Mouse (Mus musculus): ENCODE results near the gene Ndufa7.

Gene Ndufa7

DNA sequence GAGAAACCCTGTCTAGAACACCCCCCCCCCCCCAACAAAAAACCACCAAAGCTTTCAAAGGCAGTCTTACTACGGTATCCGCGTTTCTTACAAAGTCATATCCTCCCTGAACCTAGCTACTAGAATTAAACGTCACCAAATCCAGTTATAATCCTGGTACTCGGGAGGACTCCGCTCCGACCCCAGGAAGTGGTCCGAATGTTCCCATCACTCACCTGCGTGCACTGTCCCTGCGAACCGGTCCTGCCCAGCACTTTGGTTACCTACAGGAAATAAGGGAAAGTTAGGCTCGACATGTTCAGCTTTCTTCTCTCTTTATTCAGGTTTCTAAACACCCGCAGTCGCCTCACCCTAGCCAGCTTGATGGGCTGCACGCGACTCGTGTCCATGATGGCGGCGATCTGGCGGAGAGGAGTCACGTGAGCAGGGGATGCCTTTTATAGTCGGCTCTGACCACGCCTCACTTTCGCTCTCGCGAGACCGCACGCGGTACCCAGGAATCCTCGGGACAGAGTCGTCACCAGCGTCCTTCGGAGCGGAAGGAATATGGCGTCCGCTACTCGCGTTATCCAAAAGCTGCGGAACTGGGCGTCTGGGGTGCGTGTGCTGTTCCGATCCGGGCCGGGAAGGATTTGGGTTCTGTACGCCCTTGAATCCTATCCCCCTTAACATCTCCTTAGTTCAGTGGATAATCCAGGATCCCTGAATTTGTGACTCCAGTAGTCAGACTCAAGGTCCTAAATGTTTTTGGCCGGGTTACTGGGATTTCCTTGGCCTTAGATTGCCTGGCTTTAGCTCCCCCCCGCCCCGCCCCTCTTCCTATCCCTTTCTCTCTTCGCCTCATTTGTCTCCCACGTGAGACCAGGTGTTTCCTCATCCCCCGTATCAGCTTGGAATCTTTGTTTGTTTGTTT, at the start of gene Ndufa7, which contains the start of gene Rps28:
Ndufa7 (plus strand) TSS at position 489 of the 913 bp plus-strand sequence.
Rps28 (minus strand) TSS at position 479 of the 913 bp plus-strand sequence.
- DNase-seq, result peak; percentile 98

DNA sequence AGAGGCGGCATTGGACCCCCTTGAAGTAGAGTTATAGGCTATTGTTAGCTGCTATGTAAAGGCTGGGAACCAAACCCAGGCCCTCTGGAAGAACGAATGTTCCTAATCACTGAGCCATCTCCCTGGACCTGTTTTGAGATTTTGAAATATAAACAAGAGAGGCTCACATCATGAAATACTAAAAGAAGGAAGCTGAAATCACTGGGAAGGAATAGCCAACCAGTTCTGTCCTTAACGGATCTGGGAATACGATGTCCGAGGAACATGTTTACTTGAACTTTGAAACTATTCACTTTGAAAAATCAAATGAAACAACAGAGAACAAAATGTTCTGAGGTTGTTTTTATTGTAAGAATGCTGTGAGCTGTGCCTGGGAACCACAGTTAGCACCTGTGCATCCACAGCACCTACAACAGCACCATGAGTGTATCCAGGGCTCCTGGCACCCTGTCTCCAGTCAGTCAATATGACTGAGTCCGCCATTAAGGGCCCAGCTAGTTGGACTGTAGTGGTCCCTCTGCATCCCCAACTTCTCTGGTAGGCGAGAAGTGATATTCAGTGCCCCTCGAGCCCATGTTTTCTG, 49.7 kb upstream of the Ndufa7 start:
- no peak for DNase-seq

DNA sequence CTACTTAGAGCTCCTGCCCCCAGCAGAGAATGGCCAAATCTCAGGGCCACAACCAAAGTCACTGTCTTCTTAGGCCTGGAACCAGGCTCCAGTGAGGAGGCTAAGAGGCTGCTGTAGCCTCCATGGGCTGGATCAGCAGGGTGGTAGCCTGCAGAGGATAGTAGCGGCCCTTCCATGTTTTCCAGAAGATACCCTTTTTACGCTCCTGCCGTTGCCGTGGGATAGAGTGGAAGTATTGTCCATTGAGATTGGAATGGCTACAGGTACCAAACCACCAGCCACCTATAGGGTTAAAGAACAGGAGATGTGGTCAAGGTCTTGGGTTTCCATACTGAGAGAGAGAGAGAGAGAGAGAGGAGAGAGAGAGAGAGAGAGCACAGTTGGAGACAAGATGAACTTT, 49.1 kb upstream of the Ndufa7 start:
- no peak for DNase-seq

DNA sequence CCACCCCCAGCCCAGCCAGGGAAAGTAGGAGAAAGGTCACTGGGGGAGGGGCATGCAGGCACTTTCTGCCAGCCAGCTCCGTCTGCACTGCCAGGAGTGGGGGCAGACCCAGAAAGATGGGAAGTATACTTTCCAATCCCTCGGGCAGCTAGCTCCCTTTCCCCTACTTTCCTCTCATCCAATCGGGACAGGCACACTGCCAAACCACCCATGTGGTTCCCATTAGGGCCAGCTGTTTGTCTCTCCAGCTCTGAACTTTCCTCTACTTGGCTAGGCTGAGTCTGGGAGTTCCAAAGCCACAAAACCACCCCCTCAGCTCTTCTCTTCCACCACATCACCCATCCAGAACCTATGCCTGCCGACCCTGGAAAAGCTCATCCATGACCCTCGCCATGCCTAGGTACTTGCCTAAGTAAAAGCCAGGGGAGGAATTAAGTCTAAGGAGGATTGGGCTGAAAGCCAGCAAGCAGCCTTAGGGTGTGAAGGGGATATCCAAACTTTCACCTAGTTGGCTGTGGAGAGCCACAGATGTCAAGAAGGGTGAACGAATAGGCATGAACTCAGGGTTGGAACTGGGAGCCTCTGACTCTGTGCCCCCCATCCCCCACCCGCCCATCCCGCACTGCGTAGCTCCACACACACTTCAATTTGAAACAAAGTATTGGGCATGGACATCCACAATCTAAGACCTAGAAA, 45.0 kb upstream of the Ndufa7 start:
- DNase-seq, result peak; percentile 98

DNA sequence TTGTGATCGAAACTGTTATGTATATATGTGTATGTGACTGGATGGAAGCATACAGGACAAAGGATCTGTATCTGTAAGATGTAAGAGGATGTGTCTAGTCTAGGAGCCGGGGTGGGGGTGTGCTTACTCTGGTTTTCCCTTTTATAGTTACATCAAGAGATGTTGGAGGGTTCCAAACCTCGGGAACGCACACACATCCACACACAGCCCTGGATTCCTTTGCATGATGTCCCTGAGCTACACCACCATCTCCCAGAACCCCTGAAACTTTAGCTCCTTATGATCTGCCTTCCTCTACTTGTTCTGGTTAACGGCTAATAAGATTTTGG, 44.4 kb upstream of the Ndufa7 start:
- no peak for DNase-seq

DNA sequence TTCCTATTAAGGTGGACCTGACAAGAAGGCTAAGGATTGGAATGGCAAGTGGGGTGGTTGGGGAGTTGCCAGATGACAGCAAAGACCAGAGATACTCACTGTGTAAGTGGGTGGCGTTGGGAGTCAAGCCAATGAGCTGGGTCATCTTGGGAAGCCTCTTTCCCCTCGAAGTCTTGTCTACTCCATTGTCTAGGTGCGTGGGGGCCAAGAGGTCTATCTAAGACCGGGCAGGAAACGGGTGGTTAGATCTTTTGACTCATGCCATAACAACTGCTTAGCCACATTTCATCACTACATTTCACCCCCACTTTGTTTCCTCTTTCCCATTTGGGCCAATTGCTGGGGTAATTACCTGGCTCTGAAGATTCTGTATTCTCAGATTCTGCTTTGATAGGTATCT, 43.9 kb upstream of the Ndufa7 start:
- DNase-seq, result peak; percentile 55

DNA sequence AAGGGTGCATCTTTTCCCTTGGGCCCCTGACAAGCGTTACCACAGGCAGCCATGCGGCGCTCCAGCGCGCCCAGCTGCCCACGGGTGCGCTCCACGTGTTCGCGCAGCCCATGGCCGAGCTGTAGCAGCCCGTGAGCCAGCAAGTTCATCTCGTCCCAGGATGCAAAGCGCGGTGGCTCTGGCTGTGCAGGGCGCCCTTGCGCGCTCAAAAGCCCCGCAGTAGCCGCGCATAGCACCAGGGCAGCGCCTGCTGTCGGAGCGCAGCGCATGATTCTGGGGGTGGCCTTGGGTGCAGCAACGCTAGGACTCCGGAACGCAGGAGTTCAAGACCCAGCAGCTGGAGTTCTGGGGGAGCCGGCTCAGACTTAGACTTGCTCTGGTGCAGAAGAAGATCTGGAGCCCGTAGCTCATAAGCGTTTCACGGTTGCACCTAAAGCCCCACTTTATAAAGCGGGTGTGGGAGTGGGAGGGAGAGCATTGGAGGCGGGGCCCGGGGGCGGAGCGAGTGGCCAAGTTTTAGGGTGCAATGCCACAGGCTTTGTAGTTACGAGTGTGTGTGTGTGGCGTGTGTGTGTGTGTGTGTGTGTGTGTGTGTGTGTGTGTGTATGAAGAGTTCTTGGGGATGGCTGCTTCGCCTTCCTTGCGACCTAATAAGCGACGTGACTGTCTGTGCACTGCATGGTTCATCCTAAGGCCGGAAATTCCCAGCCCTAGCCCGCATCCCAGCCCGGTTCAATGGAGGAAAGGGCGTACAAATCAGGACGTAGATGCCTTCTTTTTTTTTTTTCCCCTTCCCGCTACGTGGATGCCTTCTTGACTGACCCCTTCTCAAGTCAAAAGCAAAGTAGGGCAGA, 43.0 kb upstream of the Ndufa7 start, which contains the start of gene Angptl4:
Angptl4 (minus strand) TSS at position 707 of the 854 bp plus-strand sequence.
- peak; percentile 84 for DNase-seq

DNA sequence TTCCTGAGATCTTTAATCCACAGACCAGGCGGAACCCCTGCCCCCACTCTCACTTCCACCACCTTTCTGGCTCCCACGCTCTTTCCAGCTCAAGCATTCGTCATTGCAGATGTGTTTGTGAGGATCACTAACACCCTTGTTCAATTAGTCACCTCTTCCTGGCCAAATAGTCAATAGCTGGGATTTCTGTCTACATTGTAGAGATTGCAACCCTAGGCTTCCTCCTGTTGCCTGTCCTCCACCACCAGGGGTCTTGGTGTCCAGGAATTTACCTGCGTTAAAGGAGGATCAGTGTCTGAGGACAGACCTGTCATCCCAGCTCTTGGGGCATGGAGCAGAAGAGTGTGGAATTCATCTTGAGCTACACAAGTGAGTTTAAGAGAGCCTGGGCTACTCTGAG, 42.3 kb upstream of the Ndufa7 start:
- no peak for DNase-seq

DNA sequence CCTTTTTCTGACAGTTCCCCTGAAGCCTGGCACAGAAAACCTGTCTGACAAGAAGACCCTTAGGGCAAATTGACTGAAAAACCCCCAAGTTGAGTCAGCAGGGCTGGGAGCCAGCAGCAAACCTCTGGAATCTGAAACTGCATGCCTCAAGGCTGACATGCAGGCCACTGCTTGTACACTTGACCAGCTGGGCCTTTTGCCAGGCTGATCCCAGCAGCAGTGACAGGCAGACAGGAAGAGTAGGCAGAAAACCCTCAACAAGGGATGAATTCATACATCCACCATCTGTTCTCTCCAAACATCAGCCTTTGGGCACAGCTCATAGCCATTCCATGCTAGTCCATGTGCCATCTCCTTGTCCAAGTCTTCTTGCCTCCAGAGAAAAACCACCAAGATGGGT, 41.0 kb upstream of the Ndufa7 start:
- DNase-seq, result peak; percentile 94

DNA sequence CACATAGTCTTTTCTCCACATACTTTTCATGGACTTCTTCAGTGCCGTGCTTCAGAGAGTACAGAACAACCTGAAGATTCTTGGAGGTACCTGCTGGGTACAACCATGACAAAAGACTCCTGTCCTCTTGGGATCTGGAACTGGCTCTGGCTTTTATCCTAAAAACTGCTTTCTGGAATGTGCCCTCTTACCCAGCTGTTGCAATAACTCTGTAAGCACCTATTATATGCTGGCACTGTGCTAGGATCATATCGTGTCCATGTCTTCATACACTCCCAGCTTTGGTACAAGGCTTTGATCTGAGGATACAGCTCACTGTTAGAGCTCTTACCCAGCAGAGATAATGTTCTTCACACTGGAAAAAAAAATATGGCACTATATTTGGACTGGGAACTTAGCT, 39.4 kb upstream of the Ndufa7 start:
- DNase-seq, result no peak

DNA sequence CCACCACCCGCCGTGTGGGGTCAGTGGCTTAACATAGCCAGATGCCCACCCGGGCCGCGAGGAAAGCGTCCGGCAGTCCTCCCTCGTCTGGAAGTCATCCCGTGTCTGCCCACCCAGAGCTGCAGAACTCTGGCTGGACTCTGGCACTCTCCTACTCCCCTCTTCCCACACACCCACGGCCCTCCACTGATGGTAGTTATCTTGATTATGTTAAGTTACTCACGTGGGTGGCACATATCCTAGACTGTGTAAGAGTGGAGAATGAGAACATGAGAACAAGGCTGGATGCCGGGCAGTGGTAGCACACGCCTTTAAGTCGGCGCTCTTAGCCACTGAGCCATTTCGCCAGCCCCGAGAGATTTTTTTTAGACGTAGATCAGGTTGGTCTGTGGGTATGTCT, 38.0 kb upstream of the Ndufa7 start:
- DNase-seq, result no peak

DNA sequence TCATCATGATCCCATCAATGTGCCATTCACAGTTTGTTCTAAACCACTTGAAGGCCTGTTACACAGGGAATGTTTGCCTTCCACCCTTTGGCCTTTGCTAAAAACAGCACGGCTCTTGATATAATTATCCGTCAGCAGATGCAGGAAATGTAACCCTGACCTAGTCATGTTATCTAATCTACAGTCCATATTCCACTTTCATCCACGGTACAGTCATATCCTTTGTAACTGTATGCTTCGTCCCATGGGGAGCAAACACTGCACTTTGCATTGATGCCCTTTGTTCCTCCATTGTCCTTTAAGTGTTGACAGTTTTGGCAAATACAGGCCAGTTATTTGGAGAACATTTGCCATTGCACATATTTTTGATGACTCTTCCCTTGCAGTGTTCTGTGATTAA, 35.6 kb upstream of the Ndufa7 start:
- DNase-seq, result no peak

DNA sequence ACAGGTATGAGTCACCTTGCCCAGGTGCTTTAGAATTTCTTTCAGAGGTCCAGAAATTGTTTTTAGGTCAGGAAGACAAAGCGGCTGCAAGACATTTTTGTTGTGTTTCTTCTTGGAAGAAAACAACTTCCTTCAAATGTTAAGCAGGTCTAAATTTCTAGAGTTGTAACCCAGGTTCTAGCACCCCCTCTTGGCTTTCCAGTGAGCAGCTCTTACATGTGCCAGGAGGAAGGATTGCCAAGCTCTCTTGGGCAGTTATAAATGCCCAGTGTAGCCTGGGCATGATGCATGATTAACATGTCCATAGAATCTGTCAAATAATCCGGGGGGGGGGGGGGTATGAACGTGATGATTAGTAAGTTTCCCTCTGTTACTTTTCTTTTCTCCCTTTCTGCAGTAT, 26.1 kb upstream of the Ndufa7 start:
- DNase-seq, result peak; percentile 58

DNA sequence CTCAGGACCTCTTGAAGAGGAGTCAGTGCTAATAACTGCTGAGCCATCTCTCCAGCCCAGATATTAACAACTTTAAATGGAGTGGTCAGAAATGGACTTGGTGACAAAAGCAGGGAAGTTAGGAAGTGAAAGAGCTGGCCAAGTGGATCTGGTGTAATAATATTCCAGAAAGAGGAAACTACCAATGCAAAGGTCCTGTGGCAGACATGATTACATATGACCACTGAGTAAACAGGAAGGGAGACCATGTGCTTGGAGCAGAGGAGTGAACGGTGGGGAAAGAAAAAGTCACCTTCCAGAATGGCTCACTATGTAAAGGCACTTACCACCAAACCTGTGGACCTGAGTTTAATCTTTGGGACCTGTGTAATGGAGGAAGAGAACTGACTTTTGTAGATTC, 25.1 kb upstream of the Ndufa7 start:
- no peak for DNase-seq

DNA sequence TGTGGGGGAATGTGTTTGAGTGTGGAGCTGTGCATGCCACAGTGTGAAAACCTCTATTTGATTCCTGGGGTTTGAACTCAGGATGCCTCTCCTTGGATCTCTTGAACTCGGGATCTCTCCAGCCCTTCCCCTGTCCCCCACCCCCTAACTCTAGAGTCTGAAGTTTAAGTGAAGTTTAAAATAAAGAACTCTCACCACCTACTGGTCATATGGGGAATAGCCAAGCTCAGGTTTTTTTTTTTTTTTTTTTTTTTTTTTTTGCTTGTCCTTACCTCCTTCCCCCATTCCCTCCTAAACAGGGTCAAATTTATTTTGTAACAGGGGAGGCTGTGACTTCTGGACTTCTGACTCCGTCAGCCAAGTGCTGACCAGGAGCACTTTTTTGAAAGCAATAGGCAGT, 22.2 kb upstream of the Ndufa7 start:
- no peak for DNase-seq

DNA sequence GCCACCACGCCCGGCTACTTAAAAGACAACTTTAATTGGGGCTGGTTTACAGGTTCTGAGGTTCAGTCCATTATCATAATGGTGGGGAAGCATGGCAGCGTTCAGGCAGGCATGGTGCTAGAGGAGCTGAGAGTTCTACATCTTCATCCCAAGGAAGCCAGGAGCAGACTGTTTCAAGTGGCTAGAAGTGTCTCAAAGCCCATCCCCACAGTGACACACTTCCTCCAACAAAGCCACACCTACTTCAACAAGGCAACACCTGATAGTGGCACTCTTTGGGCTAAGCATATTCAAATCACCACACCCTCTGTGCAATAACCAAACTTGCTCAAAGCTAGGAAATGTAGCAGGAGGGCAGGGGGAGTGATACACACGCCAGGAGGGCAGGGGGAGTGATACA, 20.2 kb upstream of the Ndufa7 start:
- DNase-seq, result no peak

DNA sequence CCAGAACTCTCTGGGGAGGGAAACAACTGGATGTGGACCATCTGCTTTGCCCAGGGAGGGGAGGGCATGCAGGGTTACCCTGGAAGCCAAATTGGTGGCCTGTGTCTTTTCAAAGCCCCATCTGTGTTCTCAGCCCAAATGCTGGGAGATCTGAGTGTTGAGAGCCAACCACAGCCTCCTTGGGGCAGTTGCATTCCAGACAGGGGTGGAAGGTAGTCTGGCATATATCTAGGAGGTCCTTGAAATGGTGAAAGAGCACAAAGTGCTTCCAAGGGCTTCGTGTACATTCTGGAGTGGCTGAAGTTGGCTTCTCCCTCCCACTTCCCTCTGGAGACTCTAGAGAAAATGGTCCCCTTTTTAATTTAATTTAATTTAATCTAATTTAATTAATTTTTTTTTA, 19.6 kb upstream of the Ndufa7 start:
- no peak for DNase-seq

DNA sequence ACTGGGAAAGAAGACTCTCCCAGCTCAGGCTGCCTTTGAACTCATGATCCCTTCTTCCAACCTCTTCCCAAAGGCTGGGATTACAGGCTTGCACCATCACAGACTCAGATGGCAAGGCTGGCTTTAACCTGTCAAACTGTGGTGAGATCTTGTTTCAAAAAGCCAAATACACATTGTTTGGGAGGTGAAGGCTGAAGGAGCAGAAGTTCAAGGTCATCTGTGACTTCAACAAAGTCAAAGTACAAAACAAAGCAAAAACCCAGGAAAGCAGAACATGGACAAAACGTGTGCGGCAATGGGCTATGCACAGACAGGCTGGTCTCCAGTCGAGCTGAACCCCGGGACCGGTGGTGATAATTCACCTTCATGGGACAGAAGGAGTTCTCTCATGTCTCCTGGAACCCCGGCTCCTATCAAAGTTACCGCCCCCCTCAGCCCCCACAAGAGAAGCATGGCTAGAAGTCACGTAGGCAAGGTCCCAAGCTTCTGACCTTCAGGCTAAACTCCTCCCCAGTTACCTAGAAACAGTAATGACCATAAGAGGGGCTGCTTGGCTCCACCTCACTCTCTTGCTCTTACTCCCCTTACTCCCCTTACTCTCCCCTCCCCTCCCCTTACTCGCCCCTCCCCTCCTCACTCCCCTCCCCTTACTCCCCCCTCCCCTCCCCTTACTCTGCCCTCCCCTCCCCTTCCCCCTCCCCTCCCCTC, 17.0 kb upstream of the Ndufa7 start:
- no peak for DNase-seq

DNA sequence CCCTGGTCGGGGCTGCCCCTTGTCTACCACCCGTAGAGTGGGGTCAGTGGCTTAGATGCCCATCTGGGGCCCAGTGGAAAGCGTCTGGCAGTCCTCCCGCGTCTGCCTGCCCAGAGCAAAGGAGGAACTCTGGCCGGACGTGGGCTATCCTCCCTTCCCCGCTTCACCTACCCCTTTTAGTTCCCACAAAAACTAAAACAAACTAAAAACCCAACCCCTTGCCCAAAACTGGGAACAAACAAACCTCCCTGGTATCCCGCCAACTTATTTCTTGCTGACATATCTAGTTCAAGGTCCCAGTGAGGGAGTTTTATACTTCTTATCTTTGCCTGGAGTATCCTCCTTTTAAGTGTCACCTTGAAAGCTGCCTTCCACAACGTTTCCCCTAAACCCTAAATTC, 16.2 kb upstream of the Ndufa7 start:
- no peak for DNase-seq

DNA sequence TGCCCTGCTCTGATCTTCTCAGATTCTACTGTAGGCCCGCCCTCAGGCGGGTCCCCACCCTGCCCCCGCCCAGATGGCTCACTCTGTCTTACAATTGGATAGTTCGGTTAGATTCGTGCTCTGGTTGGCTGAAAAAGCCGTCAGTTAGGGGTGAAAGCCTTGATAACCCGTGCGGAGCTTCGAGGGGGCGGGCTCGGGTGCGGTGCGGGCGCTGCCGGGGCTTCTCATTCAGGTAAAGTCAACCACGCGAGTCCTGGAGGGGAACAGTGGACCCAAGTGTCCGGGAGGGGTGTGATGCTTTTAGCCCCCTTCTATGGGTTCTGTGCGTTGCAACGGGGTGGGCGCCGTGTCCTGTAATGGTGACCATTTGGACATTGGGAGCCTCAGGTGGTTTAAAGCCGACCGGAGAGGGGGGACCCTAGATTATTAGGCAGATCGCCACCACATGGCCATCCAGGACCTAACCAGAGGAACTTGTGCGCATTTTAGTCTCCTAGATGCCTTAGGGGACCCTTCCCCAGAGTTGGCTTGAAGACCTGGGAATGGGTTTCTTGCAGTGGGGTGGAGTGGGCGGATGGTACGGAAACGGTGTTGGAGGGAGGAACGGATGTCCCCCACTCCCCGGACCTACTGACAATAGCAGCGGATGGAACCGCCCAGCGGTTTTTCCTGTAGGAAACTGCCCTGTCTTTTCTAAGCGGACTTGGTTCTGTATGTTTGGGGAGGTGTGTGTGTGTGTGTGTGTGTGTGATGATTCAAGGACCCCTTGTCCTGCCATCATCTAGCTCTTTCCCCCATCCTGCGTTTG, 13.8 kb upstream of the Ndufa7 start, which contains the start of gene Kank3:
Kank3 (plus strand) TSS at position 186 of the 808 bp plus-strand sequence.
- peak; percentile 96 for DNase-seq

DNA sequence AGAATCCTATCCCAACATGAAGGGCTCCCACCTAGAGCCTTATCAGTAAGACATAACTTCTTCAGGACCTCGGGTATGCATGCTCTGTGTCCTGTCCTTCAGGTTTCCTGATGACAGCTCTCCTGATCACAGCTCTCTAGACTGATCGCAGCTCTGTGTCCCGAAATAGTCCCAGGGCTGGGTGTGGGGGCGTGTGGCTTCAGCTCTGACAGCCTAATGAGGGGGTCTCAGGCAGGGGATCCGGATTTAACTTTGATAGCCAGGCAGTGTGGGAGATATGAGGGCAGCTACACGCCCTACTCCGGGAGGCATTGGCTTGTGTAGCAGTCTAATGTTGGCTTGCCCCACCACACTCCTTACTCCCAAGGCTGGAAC, 13.2 kb upstream of the Ndufa7 start:
- DNase-seq, result no peak

All from kidney, postnatal 10 days (tissue).